Mouse (Mus musculus) CH12.LX (cell line): ENCODE measurements at regions not wholly inside any gene's neighbourhood (a gene's known extent, or its start where the extent isn't known, plus 50 kb on each side); places are given as distances from the start of the nearest gene placed in this dataset.

ENCODE experiments used
- DNase-seq: peaks from one replicate; pipeline ENCODE4 v3.0.0-alpha.2; 2013; ENCODE audit errors: extremely low read depth
- H3K27ac ChIP-seq: 2 replicates; pipeline ENCODE4 v1.5.1; 2012; ENCODE audit warnings: low read depth, mild to moderate bottlenecking, control low read depth, moderate library complexity; ENCODE audit not compliant: insufficient read depth
- H3K27me3 ChIP-seq: replicated peaks from 2 replicates; pipeline ENCODE3; 2012; ENCODE audit warnings: inconsistent platforms
- H3K36me3 ChIP-seq, 2 experiments: replicated peaks in 1 of 2; 2 replicates each; pipeline versions ENCODE3 to v1.6.1; 2012; ENCODE audit warnings: inconsistent platforms in 1 of 2, low read length in 1 of 2, mild to moderate bottlenecking in 1 of 2, mixed read lengths in 1 of 2, moderate library complexity in 1 of 2; ENCODE audit not compliant: control insufficient read depth in 1 of 2, insufficient read depth in 1 of 2
- H3K4me1 ChIP-seq, 2 experiments: 2 replicates each; pipeline ENCODE4 v1.6.1; 2012; ENCODE audit warnings: inconsistent platforms in 1 of 2, moderate library complexity in 1 of 2; ENCODE audit not compliant: insufficient read depth in 2 of 2, control insufficient read depth in 1 of 2
- H3K4me2 ChIP-seq: 2 replicates; pipeline ENCODE4 v1.6.1; 2012; ENCODE audit warnings: low read depth, mild to moderate bottlenecking, control low read depth; ENCODE audit not compliant: poor library complexity, insufficient read depth, severe bottlenecking
- H3K4me3 ChIP-seq, 3 experiments: fragments of 150-350 bp in 1 of 3; sonication (generic) in 1 of 3; replicated peaks in 1 of 3; 2 replicates each; pipeline versions ENCODE3 to v1.5.1; 2011 to 2012; ENCODE audit warnings: low read depth in 2 of 3, low read length in 2 of 3, mild to moderate bottlenecking in 2 of 3, moderate library complexity in 2 of 3, control low read depth in 1 of 3, improper control_type of control experiment in 1 of 3, inconsistent platforms in 1 of 3, mixed read lengths in 1 of 3; ENCODE audit not compliant: poor library complexity in 1 of 3
- H3K79me2 ChIP-seq: replicated peaks from 2 replicates; pipeline ENCODE4 v1.6.1; 2012; ENCODE audit warnings: mild to moderate bottlenecking, moderate library complexity; ENCODE audit not compliant: control insufficient read depth, poor library complexity, insufficient read depth, severe bottlenecking; ENCODE audit errors: extremely low read depth
- H3K9ac ChIP-seq: 2 replicates; pipeline ENCODE4 v1.6.1; 2012; ENCODE audit warnings: low read depth, mild to moderate bottlenecking, control low read depth, moderate library complexity; ENCODE audit not compliant: insufficient read depth
- H3K9me3 ChIP-seq: replicated peaks from 2 replicates; pipeline ENCODE3; 2012; ENCODE audit warnings: low read length, inconsistent platforms, mixed read lengths
- BHLHE40 ChIP-seq: IDR thresholded peaks from 2 replicates; pipeline ENCODE4 v1.6.1; 2011; ENCODE audit warnings: mild to moderate bottlenecking, low read depth, low read length, improper control_type of control experiment
- CHD2 ChIP-seq: IDR thresholded peaks from 2 replicates; pipeline ENCODE4 v1.6.1; 2011; ENCODE audit warnings: low read length, improper control_type of control experiment
- E2F4 ChIP-seq: IDR thresholded peaks from 2 replicates; pipeline ENCODE4 v1.6.1; 2011; ENCODE audit warnings: low read depth, low read length, improper control_type of control experiment; ENCODE audit not compliant: insufficient replicate concordance
- ELF1 ChIP-seq: IDR thresholded peaks from 2 replicates; pipeline ENCODE4 v1.6.1; 2014; ENCODE audit warnings: low read depth, mild to moderate bottlenecking, inconsistent platforms, low read length, improper control_type of control experiment
- EP300 ChIP-seq: IDR thresholded peaks from 2 replicates; pipeline ENCODE4 v1.6.1; 2011; ENCODE audit warnings: low read length, improper control_type of control experiment
- HCFC1 ChIP-seq: IDR thresholded peaks from 2 replicates; pipeline ENCODE4 v1.6.1; 2012; ENCODE audit warnings: low read depth, mild to moderate bottlenecking, inconsistent platforms, low read length, improper control_type of control experiment
- IRF4 ChIP-seq: IDR thresholded peaks from 2 replicates; pipeline ENCODE4 v1.6.1; 2014; ENCODE audit warnings: low read depth, mild to moderate bottlenecking, inconsistent platforms, low read length, improper control_type of control experiment
- JUN ChIP-seq: IDR thresholded peaks from 2 replicates; pipeline ENCODE4 v1.6.1; 2011; ENCODE audit warnings: low read depth, mild to moderate bottlenecking, low read length, improper control_type of control experiment, moderate library complexity; ENCODE audit not compliant: insufficient read depth
- JUND ChIP-seq: conservative IDR thresholded peaks from 2 replicates; pipeline ENCODE4 v1.6.1; 2011; ENCODE audit warnings: low read depth, low read length, improper control_type of control experiment
- KAT2A ChIP-seq: IDR thresholded peaks from 2 replicates; pipeline ENCODE4 v1.6.1; 2012; ENCODE audit warnings: low read length, improper control_type of control experiment, inconsistent platforms; ENCODE audit not compliant: insufficient replicate concordance
- MXI1 ChIP-seq: IDR thresholded peaks from 2 replicates; pipeline ENCODE4 v1.6.1; 2011; ENCODE audit warnings: mild to moderate bottlenecking, low read depth, low read length, improper control_type of control experiment
- NELFE ChIP-seq: IDR thresholded peaks from 2 replicates; pipeline ENCODE4 v1.6.1; 2011; ENCODE audit warnings: low read depth, low read length, improper control_type of control experiment
- PAX5 ChIP-seq: IDR thresholded peaks from 2 replicates; pipeline ENCODE4 v1.6.1; 2012; ENCODE audit warnings: low read length, inconsistent platforms, mixed read lengths
- POLR2A ChIP-seq: IDR thresholded peaks from 2 replicates; pipeline ENCODE4 v1.6.1; 2011; ENCODE audit warnings: low read depth, mild to moderate bottlenecking, improper control_type of control experiment, low read length
- POLR2AphosphoS2 ChIP-seq: IDR thresholded peaks from 2 replicates; pipeline ENCODE4 v1.6.1; 2011; ENCODE audit warnings: low read depth, low read length, improper control_type of control experiment
- RAD21 ChIP-seq: IDR thresholded peaks from 2 replicates; pipeline ENCODE4 v1.6.1; 2011; ENCODE audit warnings: low read depth, mild to moderate bottlenecking, low read length, improper control_type of control experiment, moderate library complexity
- SMC3 ChIP-seq: IDR thresholded peaks from 2 replicates; pipeline ENCODE4 v1.6.1; 2011; ENCODE audit warnings: low read depth, low read length, improper control_type of control experiment
- TBP ChIP-seq: conservative IDR thresholded peaks from 2 replicates; pipeline ENCODE4 v1.6.1; 2011; ENCODE audit warnings: low read depth, low read length, improper control_type of control experiment
- TCF12 ChIP-seq: IDR thresholded peaks from 2 replicates; pipeline ENCODE4 v1.6.1; 2014; ENCODE audit warnings: low read depth, mild to moderate bottlenecking, inconsistent platforms, low read length, improper control_type of control experiment
- UBTF ChIP-seq: IDR thresholded peaks from 2 replicates; pipeline ENCODE4 v1.6.1; 2012; ENCODE audit warnings: low read depth, mild to moderate bottlenecking, inconsistent platforms, low read length, improper control_type of control experiment, moderate library complexity
- USF2 ChIP-seq: conservative IDR thresholded peaks from 2 replicates; pipeline ENCODE4 v1.6.1; 2011; ENCODE audit warnings: low read depth, low read length, improper control_type of control experiment
- ZC3H11A ChIP-seq: IDR thresholded peaks from 2 replicates; pipeline ENCODE4 v1.6.1; 2012; ENCODE audit warnings: low read depth, mild to moderate bottlenecking, inconsistent platforms, low read length, improper control_type of control experiment
- ZKSCAN1 ChIP-seq: IDR thresholded peaks from 2 replicates; pipeline ENCODE4 v1.6.1; 2012; ENCODE audit warnings: low read depth, inconsistent platforms, low read length, improper control_type of control experiment, borderline replicate concordance
- ZNF384 ChIP-seq: IDR thresholded peaks from 2 replicates; pipeline ENCODE4 v1.6.1; 2012; ENCODE audit warnings: low read depth, low read length, improper control_type of control experiment, inconsistent platforms
- dilution Hi-C: fragments of 300-500 bp; cut with MboI; formaldehyde crosslinking; loops from 2 replicates; pipeline ENCODE4 v1.14.3; 2020; ENCODE audit warnings: low sequenced_read_pairs; ENCODE audit not compliant: extremely low pct_unique_long_range_greater_than_20kb, extremely low pct_ligation_motif_present
- in situ Hi-C: fragments of 300-500 bp; cut with MboI; formaldehyde crosslinking; loops from 3 replicates; pipeline ENCODE4 v1.14.3; 2019; ENCODE audit warnings: low sequenced_read_pairs, low pct_ligation_motif_present, low pct_unique_long_range_greater_than_20kb, mixed read lengths

DNA sequence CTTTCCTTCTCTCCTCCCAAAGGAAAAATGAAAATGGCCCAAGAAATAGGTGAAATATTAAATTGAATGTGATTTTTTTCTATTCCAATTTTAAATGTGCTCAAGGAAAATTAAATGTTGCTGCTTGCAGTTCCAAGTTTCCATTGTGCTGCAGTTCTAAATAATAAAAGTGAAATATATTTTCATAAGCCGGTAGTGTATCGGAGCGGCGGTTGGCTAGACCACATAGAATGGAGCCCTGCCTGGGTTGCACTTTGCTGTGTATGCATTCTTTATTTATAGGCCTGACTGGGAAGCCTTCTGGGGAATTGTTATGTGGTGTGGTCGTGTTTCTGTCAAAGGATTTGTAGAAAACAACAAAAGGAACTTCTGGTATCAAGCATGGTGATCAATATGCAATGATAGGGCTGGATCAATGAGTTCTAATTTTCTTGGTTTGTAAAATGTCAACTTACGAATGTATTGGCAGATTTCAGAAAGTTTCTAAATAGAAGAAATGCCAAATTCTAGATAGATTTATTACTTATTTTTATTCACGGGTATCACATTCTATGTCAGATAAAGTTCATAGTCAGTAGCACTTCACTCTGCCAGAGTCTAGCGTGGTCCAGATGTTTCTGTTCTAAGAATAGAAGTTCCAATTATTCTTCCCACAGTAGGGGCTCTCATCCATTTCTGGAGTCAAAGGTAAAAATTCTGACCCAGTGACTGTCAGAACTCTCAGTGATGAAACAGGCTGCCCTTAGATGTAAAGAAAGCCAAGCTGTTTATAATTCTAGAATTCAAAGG, 123.0 kb downstream of the Otol1 start:
- Histone ChIP-seq H3K4me2 (no peak overlapping the region), H3K9me3 (no peaks in the 10 kb centered on the region), H3K27ac (no peak overlapping the region), H3K27me3 (no peaks in the 10 kb centered on the region), H3K4me3 (no peak overlapping the region), H3K9ac (no peak overlapping the region), H3K79me2 (no peaks in the 10 kb centered on the region), H3K36me3 (no peaks in the 10 kb centered on the region), H3K4me1 (peaks cover 0 to 13% of the 10 kb centered on the region in 2 experiments; a peak in 2 of 4 replicates)
- no peak for DNase-seq
- in situ Hi-C loops (no loop called here), dilution Hi-C loops (no loop called here)
- no peak for TF ChIP-seq KAT2A
- no peak for TF ChIP-seq CHD2
- no peak for TF ChIP-seq POLR2AphosphoS2
- TF ChIP-seq MXI1, result no peak
- no peak for TF ChIP-seq JUN
- TF ChIP-seq E2F4, result no peak
- TF ChIP-seq ZNF384, result no peak
- no peak for TF ChIP-seq UBTF
- TF ChIP-seq EP300, result no peak
- no peak for TF ChIP-seq JUND
- no peak for TF ChIP-seq PAX5
- TF ChIP-seq BHLHE40, result no peak
- TF ChIP-seq TBP, result no peak
- TF ChIP-seq ELF1, result no peak

GRCm38 (mm10) chr3:70134963-70135362, 127.5 kb downstream of the Otol1 start:
- Histone ChIP-seq H3K27me3 (no peaks in the 10 kb centered on the region), H3K4me1 (no peaks in the 10 kb centered on the region), H3K4me3 (no peak overlapping the region), H3K36me3 (no peaks in the 10 kb centered on the region), H3K4me2 (no peak overlapping the region), H3K27ac (no peak overlapping the region), H3K79me2 (no peaks in the 10 kb centered on the region), H3K9ac (no peak overlapping the region), H3K9me3 (no peaks in the 10 kb centered on the region)
- TF ChIP-seq JUN (no peak), E2F4 (no peak), ZNF384 (no peak), USF2 (no peak), SMC3 (no peak), UBTF (no peak), ELF1 (no peak), ZKSCAN1 (no peak), POLR2A (no peak), TCF12 (no peak), CHD2 (no peak), RAD21 (no peak), NELFE (no peak), TBP (no peak), ZC3H11A (no peak), HCFC1 (no peak), IRF4 (no peak)
- in situ Hi-C loops (no loop called here), dilution Hi-C loops (no loop called here)
- DNase-seq, result no peak
